Mouse (Mus musculus) lung, postnatal 0 days (tissue): Measurements from ENCODE around the gene Pced1b. TPM values are rescaled to one million over a fixed set of nuclear protein-coding genes. Genes with fewer than 3 reads are reported as not detected.
A peak's percentile ranks its signal among the peaks of the same experiment; 100 is the strongest.

Experiments used
- ATAC-seq: fragments of 200-750 bp; cut with Nextera tagmentation; 2 replicates; pipeline ENCODE4 v1.8.0; 2017; ENCODE audit warnings: moderate library complexity
- DNase-seq: peaks from one replicate; pipeline ENCODE4 v3.0.0-alpha.2; 2016; ENCODE audit warnings: low spot score
- H3K27ac ChIP-seq: fragments of 300-500 bp; sonication (generic); 2 replicates; pipeline ENCODE4 v1.5.1; 2014; ENCODE audit warnings: antibody characterized with exemption, mild to moderate bottlenecking, low read length, mixed read lengths
- H3K27me3 ChIP-seq: fragments of 300-500 bp; sonication (generic); replicated peaks from 2 replicates; pipeline ENCODE4 v1.6.1; 2014; ENCODE audit warnings: low read length, mixed read lengths; ENCODE audit not compliant: insufficient read depth
- H3K36me3 ChIP-seq: fragments of 300-500 bp; sonication (generic); 2 replicates; pipeline ENCODE4 v1.6.1; 2014; ENCODE audit warnings: low read length, mixed read lengths; ENCODE audit not compliant: insufficient read depth
- H3K4me1 ChIP-seq: fragments of 300-500 bp; sonication (generic); 2 replicates; pipeline ENCODE4 v1.6.1; 2014; ENCODE audit warnings: antibody characterized with exemption, low read depth, low read length, mixed read lengths; ENCODE audit not compliant: insufficient read depth
- H3K4me2 ChIP-seq: fragments of 300-500 bp; sonication (generic); replicated peaks from 2 replicates; pipeline ENCODE4 v1.6.1; 2014; ENCODE audit warnings: low read depth, mild to moderate bottlenecking, low read length, moderate library complexity, mixed read lengths
- H3K4me3 ChIP-seq: fragments of 300-500 bp; sonication (generic); 2 replicates; pipeline ENCODE4 v1.5.1; 2014; ENCODE audit warnings: low read depth, low read length
- H3K9ac ChIP-seq: fragments of 300-500 bp; sonication (generic); replicated peaks from 2 replicates; pipeline ENCODE4 v1.6.1; 2014; ENCODE audit warnings: low read depth, mild to moderate bottlenecking
- H3K9me3 ChIP-seq: fragments of 300-500 bp; sonication (generic); 2 replicates; pipeline ENCODE4 v1.6.1; 2016; ENCODE audit warnings: low read length, mixed read lengths
- CTCF ChIP-seq: IDR thresholded peaks from 2 replicates; pipeline ENCODE4 v1.5.1; 2016; ENCODE audit warnings: antibody characterized with exemption, mild to moderate bottlenecking
- EP300 ChIP-seq: IDR thresholded peaks from 2 replicates; pipeline ENCODE4 v1.6.1; 2016; ENCODE audit warnings: antibody characterized with exemption, mild to moderate bottlenecking, control low read depth
- WGBS: fragments of 180-500 bp; shearing (Covaris S2); extraction: QIAGEN DNeasy Blood & Tissue Kit; methylation state at CpG from one replicate; pipeline ENCODE4 v1.1.7; 2014; 5-methylcytosine and 5-hydroxymethylcytosine counted together
- polyA plus RNA-seq: library from polyadenylated mRNA; unstranded; fragments of >200 nt; fragmentation: Nextera tagmentation; extraction: Ambion mirVana; gene quantifications from 2 replicates; pipeline ENCODE4 v1.2.1, GENCODE M21; 2015

Gene Pced1b
- polyA plus RNA-seq, 1 experiment from 2014 or later, result 9.0 TPM

DNA sequence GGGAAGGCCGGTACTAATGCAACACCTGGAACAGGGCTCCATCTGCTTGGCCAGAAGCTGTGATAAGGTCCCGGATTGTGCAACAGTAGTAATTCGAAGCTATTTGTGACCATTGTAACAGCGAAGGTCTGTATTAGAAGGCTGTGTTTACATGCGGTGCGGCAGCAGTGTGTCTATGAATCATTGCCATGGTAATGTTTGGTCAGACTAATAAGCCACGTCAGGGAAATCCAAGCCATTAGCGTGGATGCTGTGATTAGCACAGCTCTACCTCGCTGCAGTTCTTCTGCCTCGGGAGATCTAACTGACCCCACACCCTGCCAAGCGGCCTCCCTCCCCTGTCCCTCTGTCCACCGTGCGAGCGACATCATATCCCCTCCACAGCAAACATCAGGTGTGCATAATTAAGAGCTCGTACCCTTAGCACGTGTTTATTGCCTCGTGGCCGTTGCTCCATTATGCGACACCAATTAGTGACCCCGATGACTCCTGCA, 29.8 kb downstream of the Pced1b start:
- Histone ChIP-seq H3K4me3 (no peak overlapping the region), H3K4me2 (no peak overlapping the region), H3K9me3 (no peaks in the 10 kb centered on the region), H3K36me3 (no peaks in the 10 kb centered on the region; the same call in 1 of the 2 replicates), H3K9ac (no peak overlapping the region), H3K27ac (no peak overlapping the region), H3K27me3 (no peaks in the 10 kb centered on the region), H3K4me1 (peaks cover 2% of the 10 kb centered on the region; the same call in 1 of the 2 replicates)
- peak; percentile 50 for ATAC-seq
- WGBS, result 61% methylated on average over 20 of the region's 20 CpGs
- peak; percentile 57 for DNase-seq
- no peak for TF ChIP-seq EP300
- no peak for TF ChIP-seq CTCF

- WGBS, result 81% methylated on average over 10 of the region's 10 CpGs
- no peaks in the 10 kb centered on the region for H3K27me3 ChIP-seq
- H3K36me3 ChIP-seq, result no peaks in the 10 kb centered on the region; the same call in 1 of the 2 replicates
- H3K27ac ChIP-seq, result no peak overlapping the region
- no peak overlapping the region for H3K9ac ChIP-seq
- ATAC-seq (no peak), DNase-seq (no peak)
- no peak overlapping the region for H3K4me3 ChIP-seq
- no peaks in the 10 kb centered on the region for H3K9me3 ChIP-seq
- H3K4me1 ChIP-seq, result peaks cover 2% of the 10 kb centered on the region; the same call in 1 of the 2 replicates
- TF ChIP-seq CTCF (no peak), EP300 (no peak)
- no peak overlapping the region for H3K4me2 ChIP-seq
These were observed 30.4 kb downstream of the Pced1b start for GRCm38 (mm10) chr15:97277328-97277727.

- 94% methylated on average over 9 of the region's 9 CpGs for WGBS
- DNase-seq (no peak), ATAC-seq (no peak)
- no peak overlapping the region for H3K4me3 ChIP-seq
- H3K9ac ChIP-seq, result no peak overlapping the region
- H3K27ac ChIP-seq, result no peak overlapping the region
- TF ChIP-seq CTCF, result no peak
- TF ChIP-seq EP300, result no peak
- H3K27me3 ChIP-seq, result no peaks in the 10 kb centered on the region
- H3K9me3 ChIP-seq, result no peaks in the 10 kb centered on the region
- no peaks in the 10 kb centered on the region for H3K4me1 ChIP-seq
- H3K4me2 ChIP-seq, result no peak overlapping the region
- no peaks in the 10 kb centered on the region; the same call in 1 of the 2 replicates for H3K36me3 ChIP-seq
These were observed 31.5 kb downstream of the Pced1b start for GRCm38 (mm10) chr15:97278340-97278948.

DNA sequence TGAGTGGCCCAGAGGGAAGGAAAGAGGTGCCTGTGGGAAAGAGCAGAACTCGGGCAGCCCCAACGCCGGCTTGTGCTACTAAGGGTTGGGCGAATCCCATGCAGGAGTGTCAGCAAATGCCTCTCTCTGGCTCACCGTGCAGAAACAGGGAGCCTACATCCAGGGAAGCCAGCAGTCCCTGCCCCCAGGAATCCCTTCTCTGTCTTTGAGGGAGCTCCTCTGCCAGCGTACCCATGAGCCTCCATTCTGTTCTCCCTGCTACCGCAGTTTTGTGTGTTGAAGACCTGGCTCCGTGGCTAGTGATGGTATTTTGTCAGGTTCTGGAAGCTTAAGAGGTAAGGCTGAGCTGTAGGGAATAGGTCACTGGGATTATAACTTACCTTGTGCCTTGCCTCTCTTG, 33.2 kb downstream of the Pced1b start:
- H3K9me3 ChIP-seq, result no peaks in the 10 kb centered on the region
- H3K4me3 ChIP-seq, result no peak overlapping the region
- TF ChIP-seq CTCF (no peak), EP300 (no peak)
- H3K27me3 ChIP-seq, result no peaks in the 10 kb centered on the region
- WGBS, result 77% methylated on average over 8 of the region's 8 CpGs
- DNase-seq (no peak), ATAC-seq (no peak)
- no peak overlapping the region for H3K27ac ChIP-seq
- no peaks in the 10 kb centered on the region; the same call in 1 of the 2 replicates for H3K36me3 ChIP-seq
- H3K9ac ChIP-seq, result no peak overlapping the region
- H3K4me2 ChIP-seq, result no peak overlapping the region
- no peaks in the 10 kb centered on the region for H3K4me1 ChIP-seq

- 46% methylated on average over 9 of the region's 9 CpGs for WGBS
- Histone ChIP-seq H3K9me3 (no peaks in the 10 kb centered on the region), H3K4me2 (no peak overlapping the region), H3K27me3 (no peaks in the 10 kb centered on the region), H3K27ac (no peak overlapping the region), H3K9ac (no peak overlapping the region), H3K4me3 (no peak overlapping the region), H3K36me3 (no peaks in the 10 kb centered on the region; the same call in 1 of the 2 replicates), H3K4me1 (no peaks in the 10 kb centered on the region)
- DNase-seq, result no peak
- no peak for ATAC-seq
- TF ChIP-seq CTCF, result no peak
- TF ChIP-seq EP300, result no peak
These were observed 33.9 kb downstream of the Pced1b start for GRCm38 (mm10) chr15:97280776-97281175.

DNA sequence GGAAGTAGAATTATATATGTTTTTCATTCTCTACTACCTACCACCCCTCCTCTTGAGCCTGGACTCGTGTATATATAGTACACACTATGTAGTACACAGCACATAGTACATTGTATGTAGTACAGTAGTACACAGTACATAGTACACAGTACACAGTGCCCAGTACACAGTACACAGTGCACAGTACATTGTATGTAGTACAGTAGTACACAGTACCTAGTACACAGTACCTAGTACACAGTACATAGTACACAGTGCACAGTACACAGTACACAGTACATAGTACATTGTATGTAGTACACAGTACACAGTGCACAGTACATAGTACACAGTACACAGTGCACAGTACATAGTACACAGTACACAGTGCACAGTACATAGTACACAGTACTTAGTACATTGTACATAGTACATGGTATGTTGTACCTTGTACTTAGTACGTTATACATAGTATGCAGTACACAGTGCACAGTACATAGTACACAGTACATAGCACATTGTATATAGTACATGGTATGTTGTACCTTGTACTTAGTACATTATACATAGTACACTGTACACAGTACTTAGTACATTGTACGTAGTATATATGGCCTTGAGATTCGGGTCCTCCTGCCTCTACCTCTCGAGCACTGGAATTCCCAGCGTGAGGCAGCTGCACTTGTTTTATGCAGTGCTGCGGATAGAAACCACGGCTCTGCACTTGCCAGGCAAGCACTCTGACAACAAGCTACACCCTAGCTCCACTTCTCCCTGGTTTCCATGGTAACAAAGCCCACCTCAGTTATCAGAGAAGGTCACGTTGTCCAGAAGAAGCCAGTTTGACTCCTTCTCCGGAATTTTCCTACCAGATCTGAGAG, 35.0 kb downstream of the Pced1b start:
- H3K4me2 ChIP-seq, result no peak overlapping the region
- 52% methylated on average over 10 of the region's 10 CpGs for WGBS
- no peak for ATAC-seq

More for the DNA sequence above, 35.0 kb downstream of the Pced1b start:
- Histone ChIP-seq H3K4me1 (no peaks in the 10 kb centered on the region), H3K9me3 (no peaks in the 10 kb centered on the region), H3K27me3 (no peaks in the 10 kb centered on the region), H3K9ac (no peak overlapping the region), H3K4me3 (no peak overlapping the region), H3K27ac (no peak overlapping the region), H3K36me3 (no peaks in the 10 kb centered on the region; the same call in 1 of the 2 replicates)
- no peak for DNase-seq
- no peak for TF ChIP-seq EP300
- TF ChIP-seq CTCF, result no peak
